Mouse (Mus musculus) cerebellum, adult 9-11 months (tissue): ENCODE data around the gene Nebl.

Experiments used
- DNase-seq: peaks from one replicate; pipeline ENCODE4 v3.0.0; 2022

Nebl gene

DNA sequence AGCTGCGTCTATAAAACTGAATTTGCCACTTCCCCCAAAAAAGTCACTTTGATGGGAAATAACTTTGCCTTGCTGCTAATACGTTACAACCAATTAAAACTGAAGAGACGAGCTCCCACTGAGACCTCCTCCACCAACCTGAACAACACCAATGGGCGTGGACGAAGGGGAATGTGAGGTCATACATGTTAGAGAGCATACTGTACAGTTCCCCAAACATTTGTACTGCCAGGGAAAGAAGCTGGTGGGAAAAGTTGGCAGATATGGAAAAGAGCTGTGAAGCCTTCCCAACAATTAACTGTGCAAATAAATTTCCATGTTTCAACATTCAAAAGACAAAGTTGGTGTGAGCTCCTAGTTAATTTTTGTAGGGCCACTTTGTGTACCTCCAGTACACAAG lies 25.3 kb downstream of the Nebl start:
- no peak for DNase-seq

DNA sequence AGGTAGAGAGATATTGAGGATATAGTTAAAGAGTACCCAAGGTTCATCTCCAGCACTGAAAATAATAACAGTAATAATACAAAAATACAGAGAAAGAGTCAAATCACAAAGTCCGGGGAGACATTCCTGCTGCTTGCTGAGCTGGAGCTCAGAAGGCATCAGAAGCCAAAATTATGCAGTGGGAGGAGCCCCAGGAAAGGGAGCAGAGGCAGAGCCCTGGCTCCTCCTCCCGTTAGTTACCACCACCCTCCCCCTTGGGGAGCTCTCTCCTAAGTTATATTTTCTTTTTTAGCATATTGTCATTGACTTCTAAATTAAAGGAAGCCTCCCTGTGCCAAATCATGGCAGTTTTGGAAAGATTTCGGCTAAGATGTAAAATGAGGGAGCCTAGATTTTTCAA lies 25.8 kb downstream of the Nebl start:
- no peak for DNase-seq

DNA sequence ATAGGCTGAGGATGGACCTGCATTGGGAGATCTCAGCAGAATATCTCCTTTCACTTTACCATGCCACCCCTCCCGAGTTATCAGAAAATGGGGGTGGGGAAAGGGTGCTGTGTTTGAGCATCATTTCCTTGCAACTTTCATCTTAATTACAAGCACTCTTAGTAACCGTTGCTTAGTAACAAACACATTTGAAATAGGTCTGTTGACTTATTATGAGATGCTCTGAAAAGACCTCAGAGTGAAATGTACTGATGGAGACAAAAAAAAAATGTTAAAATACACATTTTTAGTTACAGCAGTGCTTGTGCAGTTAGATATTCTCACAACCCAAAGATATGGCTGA lies 28.1 kb downstream of the Nebl start:
- DNase-seq: no peak

DNA sequence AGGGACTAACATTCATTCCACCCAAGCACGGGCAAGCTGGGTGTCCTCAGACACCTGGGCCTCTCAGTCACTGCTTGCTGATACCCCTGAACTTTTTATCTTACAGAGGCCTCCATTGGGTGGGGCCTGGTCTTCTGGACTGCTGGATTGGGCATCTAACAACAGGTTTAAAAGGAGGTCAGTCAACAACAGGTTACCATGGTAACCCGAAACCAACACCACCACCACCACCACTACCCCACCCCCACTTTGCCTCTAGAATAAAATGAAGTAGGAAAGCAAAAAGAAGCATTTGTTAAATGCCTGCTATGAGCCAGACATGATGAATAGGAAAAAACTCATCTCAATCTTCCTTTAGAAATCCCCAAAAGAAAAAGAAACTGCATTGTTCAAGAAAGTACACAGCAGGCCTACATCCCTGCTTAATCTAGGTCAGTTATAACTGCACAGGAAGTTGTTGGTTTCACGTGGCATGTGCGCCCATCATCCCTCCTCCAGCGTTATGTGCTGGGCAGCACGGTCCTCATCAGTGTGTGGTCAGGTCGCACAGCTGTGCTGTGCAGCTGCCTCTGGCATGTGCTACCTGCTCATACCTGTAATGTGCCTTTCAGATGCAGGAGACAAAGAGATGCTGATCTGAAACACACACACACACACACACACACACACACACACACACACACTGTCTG lies 28.6 kb downstream of the Nebl start:
- DNase-seq: no peak

DNA sequence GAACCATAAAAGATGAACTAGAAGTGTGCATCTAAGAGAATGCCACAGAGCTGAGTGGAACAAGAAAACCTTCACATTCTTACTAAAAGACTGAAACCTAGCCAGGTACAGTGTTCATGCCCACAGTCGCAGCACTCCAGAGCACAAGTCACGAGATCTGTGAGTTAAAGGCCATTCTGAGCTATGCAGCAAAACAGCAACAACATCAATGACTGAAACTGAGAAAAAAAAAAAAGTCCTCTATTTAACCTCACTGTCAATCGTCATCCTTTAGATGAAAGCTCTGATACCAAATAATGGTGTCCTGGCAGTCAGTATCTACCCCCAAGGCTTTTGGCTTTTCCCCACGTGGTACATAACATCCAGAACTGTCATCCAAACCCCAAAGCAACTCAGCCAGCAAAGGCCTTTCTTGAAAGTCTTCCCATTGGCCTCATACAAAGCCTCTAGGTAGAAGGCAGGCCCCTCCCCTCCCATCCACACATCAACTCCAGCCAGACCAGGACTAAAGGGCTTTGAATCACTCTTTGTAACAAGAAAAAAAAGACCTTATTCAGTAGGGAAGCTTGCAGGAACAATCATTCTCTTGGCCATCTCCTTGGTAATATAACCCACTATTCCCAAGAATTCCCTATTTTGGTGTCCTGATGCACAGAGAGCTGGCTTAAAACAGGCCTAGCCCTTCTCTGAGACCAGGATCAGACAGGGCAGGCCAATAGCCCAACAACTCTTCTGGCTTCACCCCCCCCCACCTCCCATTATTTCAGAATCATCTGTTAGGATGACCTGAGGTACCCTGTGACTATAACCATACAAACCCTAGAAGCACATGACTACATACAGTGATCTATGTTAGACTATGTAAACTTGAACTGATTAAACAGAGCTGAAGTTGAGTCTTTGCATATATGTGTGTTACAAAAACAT lies 32.8 kb downstream of the Nebl start:
- no peak for DNase-seq

DNA sequence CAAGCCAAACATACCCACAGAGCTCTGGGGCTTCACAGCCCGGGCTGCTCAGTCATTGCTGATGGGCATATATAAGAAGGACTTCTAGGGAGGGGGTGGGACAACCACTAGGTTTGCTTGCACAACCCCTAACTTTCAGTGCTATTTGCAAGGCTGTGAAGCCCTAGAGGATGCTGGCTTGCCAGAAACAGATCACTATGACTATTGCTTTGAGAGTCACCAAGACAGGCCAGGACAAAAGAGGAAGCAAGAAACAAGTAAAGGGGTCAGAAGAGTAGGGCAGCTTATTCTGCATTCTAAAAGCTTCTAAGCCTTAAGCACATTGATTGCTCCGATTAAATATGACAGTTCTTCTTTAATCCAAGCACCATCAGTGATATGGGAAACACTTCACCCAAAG lies 38.3 kb downstream of the Nebl start:
- no peak for DNase-seq

DNA sequence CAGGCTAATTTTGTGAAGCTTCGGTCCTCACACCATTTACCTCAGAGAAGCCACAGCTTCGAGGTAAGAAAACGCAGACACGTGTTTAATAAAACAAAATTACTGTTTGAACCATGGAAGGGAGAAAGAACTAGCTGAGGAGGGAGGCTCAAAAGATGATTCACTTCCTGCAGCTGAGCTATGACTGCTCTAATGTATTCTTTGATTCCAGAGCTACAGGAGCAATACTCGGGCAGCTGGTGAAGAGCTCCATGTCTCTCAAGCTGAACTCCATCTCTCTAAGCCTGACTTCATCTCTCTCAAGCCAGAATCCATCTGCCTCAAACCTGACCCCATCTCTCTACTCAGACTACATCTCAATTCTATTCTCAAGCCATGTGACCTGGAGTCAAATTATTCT lies 41.0 kb downstream of the Nebl start:
- DNase-seq: no peak

DNA sequence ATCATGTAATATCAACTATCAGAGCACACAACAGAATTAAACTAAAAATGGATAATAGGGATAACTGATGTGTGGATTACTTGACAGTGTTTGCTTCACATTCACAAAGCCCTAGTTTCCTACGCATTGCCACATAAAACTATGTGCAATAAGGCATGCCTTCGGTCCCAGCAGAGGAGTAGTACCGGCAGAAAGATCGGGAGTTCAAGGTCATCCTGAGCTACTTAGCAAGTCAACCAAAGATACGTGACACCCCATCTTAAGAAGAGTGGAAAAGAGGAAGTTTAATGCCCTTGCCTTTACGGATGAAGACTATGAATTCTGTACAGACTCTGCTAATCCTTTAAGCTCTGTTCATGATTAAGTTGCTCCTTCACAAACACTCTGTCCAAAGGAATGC lies 44.1 kb downstream of the Nebl start:
- DNase-seq: no peak

DNA sequence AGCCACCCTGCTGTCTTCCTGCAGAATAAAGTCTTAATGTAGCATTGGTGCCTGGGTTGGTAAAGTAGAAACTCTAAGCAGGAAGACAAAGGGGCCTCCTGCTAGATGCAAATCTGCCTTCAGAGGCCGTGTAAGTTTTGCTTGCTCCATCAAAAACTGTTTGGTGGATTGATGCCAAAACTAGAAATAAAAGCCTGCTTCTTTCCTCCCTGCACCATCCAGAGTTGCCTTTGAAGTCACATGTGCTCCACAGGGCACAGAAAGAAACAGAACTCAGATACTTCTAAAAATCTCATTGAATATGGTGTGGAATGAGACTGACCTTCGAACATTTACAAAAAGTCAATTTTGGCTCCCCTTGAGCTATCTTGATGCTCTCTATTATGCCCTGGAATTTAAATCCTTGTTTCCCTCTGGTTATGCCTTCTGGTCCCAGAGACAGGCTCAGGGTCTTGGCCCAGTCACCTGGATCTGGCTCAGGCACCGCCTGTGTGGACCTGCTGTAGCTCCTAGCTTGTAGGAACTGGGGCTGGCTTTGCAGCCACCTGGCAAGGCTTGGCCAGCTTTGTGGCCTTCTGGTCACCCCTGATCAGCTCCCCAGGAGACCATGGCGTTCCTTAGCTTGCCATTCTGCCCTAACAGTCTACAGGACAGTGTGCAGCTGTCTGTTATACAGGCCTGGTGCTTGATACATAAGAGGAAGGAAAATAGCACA lies 47.8 kb downstream of the Nebl start:
- DNase-seq: peak; percentile 96

DNA sequence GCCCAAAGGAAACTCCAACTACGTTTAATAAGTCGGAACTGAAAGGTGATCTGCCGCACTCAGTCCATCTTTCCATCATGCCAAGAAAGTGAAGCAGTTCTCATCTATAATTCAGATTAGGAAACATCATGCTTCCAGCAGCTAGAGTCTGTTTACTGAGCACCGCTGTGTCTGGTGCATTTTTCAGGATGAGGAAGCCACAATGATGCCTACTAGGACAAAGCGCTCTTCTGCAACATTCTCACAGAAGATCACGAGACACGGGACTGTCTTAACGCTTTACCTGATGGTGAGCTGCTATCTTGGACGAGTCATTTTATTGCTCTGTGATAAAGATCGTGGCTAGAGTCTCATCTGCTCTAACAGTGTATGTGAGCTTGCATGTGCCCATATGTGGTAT lies 59.1 kb downstream of the Nebl start:
- DNase-seq: no peak

DNA sequence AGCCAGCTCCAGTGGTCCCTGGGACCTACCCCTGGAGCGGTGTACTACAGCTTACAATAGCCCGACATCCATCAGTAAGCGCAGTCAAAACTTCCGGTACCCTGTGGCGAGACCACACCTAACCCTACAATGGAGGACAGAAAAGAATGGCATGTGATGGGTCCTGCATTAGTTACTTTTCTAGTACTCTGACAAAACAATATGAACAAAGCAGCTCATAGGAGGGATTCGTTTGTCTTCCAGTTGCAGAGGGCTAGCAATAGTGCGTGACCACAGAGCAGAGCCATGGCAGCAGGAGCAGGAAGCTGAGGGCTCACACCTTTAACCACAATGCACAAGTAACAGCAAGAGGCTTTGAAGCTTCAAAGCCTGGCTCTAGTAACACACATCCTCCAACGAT lies 59.7 kb downstream of the Nebl start:
- DNase-seq: no peak

DNA sequence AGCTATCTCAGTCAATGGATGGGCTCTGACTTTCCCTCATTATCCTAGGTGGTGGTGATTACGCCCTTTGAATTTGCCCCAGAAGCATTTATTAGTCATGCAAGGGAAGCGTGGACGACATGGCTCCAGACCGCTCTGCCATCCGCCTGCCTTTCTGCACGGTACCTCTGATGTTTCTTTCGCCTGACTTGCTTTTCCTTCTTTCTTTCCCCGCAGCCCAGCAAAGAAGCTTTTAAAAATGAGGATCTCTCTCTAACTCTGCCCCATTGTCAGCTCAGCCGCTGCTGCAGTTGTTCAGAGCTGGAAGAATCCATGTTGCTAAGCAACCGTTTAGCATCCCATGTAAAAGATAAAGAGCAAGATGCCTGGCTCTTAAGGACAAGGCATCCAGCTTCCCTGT lies 61.3 kb downstream of the Nebl start:
- DNase-seq: no peak

DNA sequence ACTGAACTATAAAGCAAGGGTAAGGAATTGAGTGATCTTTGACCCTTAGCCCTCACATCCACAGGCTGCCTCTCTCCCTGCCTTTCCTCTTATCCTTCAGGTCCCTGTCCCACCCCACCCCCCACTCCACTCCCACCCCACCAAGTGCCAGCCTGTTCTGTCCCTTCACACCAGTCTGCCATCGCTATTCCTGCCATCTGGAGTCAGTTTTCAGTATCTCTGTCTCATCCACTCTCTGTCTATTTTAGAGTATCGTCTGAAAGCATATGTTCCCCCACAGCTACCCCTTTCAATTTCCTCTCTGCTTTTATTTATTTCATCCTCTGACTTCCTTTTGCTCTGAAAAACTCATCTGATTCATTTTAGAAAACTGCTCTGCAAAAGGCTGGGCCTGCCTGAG lies 62.3 kb downstream of the Nebl start:
- DNase-seq: no peak

DNA sequence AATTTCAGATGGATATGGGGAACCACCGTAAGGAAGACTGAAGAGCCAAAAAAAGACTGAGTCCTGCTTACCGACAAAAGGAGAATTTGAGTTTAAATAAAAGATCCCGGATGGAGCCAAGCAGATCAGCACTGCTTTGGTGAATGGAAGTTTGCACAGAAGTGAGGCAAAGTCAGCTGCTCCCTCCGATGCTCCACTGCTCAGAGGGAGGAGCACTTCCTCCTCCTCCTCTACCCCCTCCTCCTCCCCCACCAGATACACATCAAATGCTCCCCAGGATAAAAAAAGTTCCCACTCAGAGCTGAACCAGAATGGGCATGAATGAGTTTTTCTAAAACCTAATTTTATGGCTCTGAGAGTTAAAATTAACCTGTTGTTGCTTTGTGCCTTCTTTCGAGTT lies 73.1 kb downstream of the Nebl start:
- no peak for DNase-seq

DNA sequence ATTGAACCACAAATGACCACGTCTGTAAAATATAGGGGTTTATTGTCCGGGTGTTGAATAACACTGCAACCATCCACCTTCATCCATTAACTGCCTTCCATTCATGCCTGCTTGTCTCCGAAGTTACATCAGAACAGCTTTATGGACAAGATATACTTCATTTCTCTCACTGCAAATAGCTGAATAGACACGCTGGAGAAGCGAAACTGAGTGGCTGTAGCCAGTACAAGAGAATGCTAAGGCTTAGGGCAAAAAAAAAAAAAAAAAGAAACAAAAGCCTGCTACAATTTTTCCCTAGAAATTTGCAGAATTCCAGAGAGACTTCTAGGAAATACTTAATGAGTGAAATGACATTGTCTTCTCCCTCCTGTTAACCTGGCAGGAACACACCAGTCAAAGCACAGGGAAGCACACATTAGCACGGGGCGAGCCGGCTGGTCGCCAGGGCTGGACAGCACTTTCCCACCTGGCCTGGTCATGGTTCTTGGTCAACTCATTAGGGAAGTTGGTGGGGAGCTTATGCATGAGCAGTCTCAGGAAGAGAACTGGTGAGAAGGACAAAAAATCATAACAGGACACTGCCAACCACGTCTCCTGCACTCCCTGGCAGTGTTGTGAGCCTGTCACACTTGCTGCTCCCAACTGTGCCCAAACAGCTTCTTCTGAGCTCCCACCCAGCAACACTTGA lies 81.0 kb downstream of the Nebl start:
- DNase-seq: peak; percentile 79

DNA sequence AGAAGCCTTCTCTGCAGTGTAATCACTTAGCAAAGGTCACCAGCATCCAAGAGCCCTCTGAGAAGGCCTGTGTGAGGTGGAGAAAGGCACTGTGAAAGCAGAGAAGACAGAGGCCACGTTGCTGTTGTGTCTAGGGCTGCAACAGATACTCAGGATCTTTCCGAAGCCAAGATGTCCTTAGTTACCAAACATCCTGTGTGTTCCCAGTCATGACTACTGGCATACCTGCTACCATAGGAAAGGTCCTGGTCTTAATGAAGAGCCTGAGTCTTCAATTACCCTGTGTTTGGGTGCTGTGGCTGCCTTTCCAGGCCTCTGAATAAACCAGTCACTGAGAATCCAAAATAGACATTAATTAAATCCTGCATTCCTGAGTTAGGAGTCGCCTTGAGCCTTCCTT lies 81.5 kb downstream of the Nebl start:
- no peak for DNase-seq

DNA sequence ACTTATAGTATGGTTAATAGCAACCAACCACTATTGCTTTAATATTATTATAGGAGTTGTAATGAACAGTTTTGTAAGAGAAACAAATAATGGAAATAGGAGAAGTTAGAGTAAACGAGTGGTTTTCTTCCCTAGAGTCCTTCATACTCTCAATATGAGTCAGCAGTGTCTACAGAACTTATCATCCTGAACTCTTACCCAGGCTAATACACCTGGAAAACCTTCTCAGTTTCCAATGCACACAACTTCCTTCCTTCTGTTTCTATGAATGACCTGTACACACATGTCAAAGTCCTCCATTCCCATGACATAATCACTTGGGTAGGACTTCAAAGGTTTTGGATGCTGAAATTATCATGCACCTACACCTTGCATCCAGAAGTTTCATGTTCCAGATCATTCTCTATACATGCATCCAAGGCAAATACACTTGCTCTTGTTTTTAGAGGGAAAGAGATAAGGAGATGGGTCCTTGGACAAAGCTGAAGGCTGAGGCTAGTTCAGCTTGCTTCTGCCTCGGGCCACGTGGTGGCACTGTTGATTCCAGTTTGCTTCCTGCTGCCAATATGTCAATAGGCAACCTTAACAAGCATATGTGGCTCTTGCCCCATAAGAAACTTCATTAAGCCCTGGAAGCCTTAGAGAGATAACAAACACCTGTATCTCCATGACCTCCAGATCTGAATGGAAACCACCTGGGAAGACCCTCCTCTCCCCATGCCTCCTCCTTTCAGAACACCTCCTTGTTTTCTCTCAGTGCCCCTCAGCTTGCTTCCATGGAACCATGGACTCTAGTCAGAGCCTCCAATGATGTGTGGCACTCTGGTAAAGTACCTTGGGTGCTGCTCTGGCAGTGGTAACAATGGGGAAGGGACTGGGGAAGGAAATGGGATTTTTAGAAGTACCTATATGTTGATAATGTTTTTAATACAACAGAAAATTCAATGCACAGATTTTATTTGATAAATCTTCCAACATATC lies 86.7 kb downstream of the Nebl start:
- DNase-seq: peak; percentile 46

DNA sequence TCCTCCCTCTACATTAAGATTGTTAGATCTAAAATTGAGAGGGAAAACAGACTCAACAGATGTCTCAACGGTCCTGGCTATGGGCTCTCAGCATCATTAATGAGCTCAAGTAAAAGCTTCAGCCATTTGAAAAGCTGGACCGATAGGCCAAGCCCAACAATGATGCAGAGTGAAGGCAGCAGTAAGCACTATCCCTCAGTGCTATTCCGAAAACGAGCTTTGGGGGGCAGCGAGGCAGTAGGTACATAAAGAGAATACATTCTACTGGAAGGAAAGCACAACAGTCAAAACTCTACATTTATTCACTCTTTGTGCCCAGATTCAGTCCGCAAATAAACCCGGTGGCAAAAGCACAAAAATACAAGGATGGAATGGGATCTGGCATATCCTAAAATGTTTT lies 87.4 kb downstream of the Nebl start:
- DNase-seq: no peak

DNA sequence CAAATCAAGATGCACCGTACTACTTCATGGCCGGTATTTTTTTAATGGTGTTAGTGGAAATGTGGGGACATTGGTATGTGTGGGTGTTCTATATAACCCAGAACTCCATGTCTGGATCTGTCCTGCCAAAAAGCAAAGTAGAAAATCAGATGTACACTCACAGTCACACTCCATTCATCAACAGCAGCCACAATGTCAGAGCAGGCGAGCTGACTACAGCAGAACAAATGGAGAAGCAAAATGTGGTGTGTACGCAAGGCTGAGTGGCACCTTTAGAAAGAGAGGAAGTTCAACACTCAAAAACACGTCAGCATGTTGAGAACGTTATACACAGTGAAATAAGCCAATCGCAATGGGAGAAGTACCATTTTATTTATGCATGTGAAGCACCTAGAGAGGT lies 88.5 kb downstream of the Nebl start:
- no peak for DNase-seq

DNA sequence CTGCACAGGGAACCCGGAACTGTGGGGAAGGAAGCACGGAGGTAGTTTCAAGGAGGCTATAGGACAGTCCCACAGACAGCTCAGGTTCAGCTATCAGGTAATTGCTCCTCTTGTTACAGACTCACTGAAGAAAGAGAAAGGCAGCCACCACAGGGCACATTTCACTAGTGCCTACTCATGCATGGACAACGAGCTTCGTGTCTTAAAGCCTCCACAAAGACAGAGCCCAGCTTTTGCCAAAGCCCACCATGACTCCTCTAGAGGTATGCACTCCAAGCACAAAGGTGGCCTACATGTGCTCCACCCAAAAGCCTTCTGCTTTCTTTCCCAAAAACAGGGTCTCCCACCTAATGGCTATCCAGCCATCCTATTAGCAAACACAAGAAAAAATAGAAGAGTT lies 90.4 kb downstream of the Nebl start:
- DNase-seq: no peak

DNA sequence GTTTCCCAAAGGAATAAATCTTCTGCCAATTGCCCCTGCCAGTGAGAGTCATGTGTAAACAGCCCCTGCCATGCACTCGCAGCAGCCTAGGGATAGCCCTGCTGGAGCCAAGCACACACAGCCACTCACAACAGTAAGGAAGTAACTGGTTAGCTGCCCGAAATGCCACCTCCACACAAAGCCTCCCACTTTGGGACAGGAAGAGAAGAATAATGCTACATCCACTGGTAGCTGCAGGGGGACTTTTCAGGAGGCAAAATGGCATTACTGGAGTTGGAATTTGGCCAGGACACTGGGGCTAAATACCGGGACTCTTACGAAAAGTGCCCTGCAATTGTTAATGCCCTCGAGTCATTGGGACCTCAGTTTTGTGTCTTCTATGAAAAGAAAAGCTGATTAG lies 92.6 kb downstream of the Nebl start:
- DNase-seq: no peak

DNA sequence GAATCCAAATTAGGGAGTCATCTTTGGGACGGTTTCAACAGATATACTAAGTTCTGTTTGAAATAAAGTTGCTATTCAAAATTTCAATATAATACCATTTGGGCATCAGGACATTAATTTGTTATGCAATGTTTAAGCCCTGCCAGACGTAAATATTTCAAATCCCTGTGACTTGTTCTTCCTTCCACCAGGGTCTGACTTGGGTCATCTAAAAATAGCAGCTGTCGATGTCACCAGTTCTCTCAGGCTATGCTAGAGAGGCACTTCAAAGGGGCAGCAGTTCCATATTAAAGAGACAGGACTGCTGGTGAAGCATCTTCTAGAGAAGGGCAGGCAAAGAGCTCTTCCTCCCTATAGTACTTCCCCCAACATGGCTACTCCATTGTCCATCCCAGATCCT lies 107.3 kb downstream of the Nebl start:
- DNase-seq: no peak
